Mouse (Mus musculus) CH12.LX (cell line): ENCODE results near the gene Rnf182.

Experiments
- CTCF ChIP-seq, 2 experiments: IDR thresholded peaks in 1 of 2; conservative IDR thresholded peaks in 1 of 2; 2 replicates each; pipeline ENCODE4 v1.5.1; 2011 to 2012; ENCODE audit warnings: low read depth in 2 of 2, low read length in 2 of 2, improper control_type of control experiment in 1 of 2, inconsistent platforms in 1 of 2, mild to moderate bottlenecking in 1 of 2, moderate library complexity in 1 of 2
- HCFC1 ChIP-seq: IDR thresholded peaks from 2 replicates; pipeline ENCODE4 v1.6.1; 2012; ENCODE audit warnings: low read depth, mild to moderate bottlenecking, inconsistent platforms, low read length, improper control_type of control experiment
- MAFK ChIP-seq: IDR thresholded peaks from 2 replicates; pipeline ENCODE4 v1.6.1; 2011; ENCODE audit warnings: low read length, improper control_type of control experiment; ENCODE audit not compliant: insufficient replicate concordance
- POLR2A ChIP-seq: IDR thresholded peaks from 2 replicates; pipeline ENCODE4 v1.6.1; 2011; ENCODE audit warnings: low read depth, mild to moderate bottlenecking, improper control_type of control experiment, low read length
- USF1 ChIP-seq: IDR thresholded peaks from 2 replicates; pipeline ENCODE4 v1.6.1; 2014; ENCODE audit warnings: low read depth, mild to moderate bottlenecking, inconsistent platforms, low read length, improper control_type of control experiment
- ZMIZ1 ChIP-seq: IDR thresholded peaks from 2 replicates; pipeline ENCODE4 v1.6.1; 2012; ENCODE audit warnings: low read depth, mild to moderate bottlenecking, inconsistent platforms, low read length, improper control_type of control experiment

- TF ChIP-seq HCFC1 (no peak), POLR2A (no peak), CTCF (conservative IDR thresholded peaks at IDR 0.05 in 1 of 2, IDR thresholded peaks at IDR 0.05 in 1 of 2; ENCODE audit: low read depth in 2 of 2, low read length in 2 of 2) (no peak), MAFK (no peak), USF1 (no peak), ZMIZ1 (no peak)
These were observed 12.4 kb downstream of the Rnf182 start for GRCm38 (mm10) chr13:43627922-43628321.
